Mouse (Mus musculus) cerebellum, postnatal 36 days (tissue): ENCODE measurements around the gene Clstn2.
A peak's percentile ranks its signal among the peaks of the same experiment; 100 is the strongest.

Experiments used
- DNase-seq, 2 experiments: peaks; one replicate each; pipeline ENCODE4 v3.0.0; 2021 to 2022; ENCODE audit warnings: mixed read lengths in 2 of 2

The Clstn2 gene

DNA sequence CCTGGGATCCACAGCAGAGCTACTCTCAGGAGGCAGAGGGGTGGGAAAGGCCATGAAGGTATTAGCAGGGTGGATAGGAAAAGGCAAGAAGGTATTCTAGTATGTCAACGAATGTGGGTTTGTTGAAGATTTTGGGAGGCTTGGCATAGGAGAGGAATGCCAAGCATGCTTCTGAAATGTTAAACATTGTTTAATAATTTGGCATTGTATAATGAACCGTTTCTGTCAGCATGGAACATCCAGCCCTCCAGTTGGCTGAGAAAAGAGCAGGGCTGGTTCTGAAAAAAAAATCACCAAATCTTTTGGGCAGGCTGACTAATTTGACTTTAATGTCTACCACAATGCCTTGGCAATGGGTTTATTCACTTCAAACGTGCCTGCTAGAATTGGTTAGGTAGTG lies 355.9 kb downstream of the Clstn2 start:
- no peak for DNase-seq

DNA sequence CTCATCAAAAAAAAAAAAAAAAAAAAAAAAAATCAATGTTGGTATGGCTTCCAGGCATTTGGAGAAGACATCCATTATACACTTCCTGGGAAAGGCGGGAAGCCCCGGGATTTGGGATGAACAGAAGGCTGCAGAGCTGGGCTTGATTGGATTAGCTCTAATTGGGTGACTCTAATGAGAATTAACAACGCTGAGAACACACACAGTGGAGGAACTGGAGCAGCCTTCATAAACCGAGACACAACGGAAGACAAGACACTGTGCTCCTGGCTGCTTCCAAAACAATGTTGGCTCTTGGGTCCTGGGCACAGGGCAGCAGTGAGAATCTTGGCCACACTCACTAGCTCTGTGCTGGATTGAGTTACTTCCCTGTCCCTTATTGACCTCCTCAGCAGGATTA lies 360.3 kb downstream of the Clstn2 start:
- no peak for DNase-seq

DNA sequence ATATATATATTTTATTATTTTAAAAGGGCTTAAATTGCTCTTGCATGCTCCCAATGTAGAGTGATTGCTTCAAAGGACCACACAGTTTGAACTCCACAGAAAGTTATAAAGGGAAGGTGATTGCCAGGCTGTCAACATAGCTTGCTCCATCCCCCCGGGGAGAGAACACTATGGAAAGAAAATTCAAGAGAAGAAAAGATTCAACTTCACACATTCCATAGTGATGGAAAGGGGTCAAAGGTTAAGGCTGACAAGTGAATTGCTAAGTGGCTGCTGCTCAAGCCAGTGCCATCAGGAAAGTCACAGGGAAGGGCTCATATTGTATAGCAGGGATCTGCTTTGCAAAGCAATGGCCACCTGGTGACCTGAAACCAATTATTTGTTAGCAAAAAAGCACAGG lies 360.8 kb downstream of the Clstn2 start:
- no peak for DNase-seq

DNA sequence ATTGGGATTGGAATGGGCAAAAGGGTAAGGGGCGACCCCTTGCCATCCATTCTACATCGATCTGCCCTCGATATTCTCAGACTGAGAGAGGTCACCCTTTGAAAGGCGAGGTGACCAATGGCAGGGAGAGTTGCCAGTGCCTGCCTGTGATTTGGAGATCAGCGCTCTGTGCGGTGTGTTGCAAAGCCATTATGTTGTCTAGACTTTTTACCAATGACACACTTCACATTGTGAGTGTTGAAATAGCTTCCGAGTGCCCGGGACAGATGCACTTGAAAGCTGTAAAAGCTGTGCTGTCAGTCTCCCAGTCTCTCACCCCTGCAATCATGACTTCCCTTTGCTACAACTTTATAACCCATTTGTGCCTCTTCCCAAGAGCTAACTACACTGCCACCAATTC lies 362.3 kb downstream of the Clstn2 start:
- DNase-seq: no peak

DNA sequence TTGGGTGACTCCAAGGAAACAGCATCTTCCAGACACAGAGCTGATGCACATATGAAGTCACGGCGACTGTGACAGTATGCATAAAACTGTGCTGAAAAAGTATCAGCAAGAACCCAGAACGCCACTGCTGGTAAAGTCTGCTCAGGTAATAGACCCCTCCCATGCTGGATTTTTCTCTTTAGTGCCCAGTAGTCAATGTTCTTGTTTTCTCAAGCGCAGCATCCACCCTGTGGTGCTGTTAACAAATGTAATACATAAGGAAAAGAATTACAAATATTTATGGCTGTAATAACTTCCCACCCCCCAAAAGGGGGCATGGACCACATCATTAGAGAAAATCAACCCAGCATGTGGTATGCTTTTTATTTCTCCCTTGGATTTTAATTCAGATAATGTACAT lies 372.0 kb downstream of the Clstn2 start:
- no peak for DNase-seq

DNA sequence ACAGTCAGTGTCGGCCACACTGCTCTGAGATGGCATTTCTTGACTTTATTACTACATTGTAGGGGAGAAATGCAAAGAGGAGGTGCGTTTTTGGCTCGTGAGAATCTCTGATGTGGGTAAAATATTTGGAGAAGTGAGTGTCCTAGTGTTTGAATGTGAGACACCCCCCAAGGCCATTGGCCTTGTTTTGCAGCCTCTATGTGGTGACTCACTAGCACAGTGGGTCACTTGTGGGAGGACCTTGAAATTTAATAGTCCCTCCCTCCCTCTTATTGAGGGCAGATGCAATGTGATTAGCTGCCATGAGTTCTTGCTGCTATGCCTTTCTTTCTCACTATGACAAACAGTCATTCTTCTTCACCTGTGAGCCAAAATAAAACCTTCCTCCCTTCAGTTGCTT lies 374.2 kb downstream of the Clstn2 start:
- DNase-seq: no peak

DNA sequence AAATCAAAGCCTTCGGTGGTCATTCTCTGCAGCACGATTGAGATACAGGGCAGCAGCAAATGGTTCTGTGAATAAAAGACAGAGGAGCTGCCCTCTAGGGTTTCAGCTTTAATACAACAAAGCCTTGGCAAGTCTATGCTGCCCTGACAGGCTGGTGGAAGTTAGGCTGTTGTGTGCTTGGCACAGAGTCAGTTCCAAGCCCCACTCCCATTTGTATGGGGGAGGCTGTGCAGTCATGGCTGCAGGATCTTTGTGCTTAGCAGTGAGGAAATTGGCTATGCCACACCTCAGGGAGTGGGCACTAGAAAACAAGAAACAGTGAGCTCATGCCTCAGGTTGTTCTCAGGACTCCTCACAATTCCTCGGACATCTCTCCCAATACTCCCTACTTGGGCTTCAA lies 384.6 kb downstream of the Clstn2 start:
- no peak for DNase-seq

DNA sequence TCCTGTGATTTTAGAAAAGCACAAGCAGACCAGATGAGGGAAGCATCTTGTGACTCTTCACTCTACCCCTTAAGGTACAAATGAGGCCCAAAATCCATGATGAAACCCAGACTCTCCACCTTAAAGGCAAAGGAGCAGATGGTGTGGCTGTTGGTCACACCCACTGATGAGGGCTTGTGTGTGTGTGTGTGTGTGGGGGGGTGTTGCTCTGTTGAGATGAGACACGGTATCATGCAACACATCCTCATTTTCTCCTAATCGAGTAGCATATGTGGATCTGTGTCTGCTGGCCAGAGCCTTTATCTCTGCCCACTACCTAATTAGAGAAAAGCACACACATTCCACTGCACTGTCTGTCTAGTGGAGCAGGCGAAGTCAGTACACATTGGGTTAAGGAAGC lies 387.2 kb downstream of the Clstn2 start:
- no peak for DNase-seq

DNA sequence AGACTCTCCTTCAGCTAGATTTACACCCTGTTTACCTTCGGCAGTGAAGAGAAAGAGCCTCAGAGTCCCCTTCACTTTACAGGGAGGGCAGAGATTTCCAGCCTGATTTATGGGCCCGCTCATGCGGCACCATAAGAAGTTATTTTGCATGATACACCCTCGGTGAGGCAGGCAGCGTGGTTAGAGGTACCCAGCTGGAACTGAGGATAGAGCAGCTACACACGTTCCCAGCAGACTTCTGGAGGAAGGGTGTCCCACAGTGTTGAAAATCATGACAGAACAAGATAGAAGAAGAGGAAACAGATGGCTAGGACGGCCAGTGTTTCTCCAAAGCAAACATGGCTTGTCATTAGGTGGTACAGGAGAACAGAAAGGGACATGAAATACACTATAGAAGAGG lies 390.6 kb downstream of the Clstn2 start:
- DNase-seq: no peak

DNA sequence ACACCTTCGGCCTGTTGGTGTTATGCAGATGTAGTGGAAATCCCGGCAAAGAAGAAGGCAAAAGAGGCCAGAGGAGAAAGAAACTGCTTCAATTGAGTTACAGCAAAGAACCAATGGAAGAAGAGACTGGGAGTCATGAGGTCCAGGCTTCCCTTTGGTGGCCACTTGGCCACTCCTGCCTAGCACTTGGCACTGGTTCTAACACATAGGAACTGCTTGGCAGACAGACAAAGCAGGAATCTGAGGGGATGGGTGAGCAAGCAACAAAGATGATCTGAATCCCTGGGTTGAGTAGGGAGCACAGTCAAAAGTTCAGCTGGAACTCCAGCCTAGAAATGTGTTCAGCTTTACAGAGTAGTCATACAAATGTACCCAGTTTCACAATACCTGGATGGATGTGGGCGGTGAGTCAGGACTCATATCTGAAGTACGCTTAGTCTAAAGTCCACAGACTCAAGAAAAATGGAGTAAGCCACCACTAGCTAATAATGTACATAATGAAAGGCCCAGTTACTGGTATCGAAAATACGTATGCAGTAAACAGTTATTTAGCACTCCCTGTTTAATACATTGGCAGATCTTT lies 392.9 kb downstream of the Clstn2 start:
- peak; percentile 9 to 15 for DNase-seq

DNA sequence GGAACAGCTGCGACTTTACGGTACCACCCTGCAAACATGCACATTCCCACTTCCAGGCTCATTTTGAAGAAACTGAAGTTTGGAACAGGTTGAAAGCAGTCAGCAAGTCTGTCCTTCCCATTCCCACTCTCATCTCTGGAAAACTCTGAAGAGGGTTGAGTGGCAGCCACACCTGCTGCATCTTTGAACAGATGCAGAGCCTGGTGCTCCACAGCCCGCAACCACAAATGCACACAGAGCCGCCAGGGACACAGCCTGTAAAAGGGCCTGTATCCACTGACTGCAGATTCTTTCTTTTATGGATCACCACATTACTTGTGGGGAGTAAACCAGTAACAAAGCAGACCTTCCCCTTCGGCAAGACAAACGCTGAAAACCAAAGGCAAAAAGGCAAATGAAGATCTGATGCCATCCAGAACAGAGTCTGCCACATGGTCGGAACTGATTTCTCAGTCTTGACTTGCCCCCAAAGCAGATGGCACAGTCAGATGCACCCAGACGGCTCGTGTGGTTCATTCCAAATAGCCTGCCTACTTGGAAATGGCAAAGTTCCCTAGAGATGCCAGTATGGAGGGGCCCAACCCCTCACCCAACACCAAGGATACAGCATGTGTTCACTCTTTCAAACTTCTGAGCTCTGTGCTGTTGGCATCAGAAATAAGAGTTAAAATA lies 394.2 kb downstream of the Clstn2 start:
- DNase-seq: peak in 1 of 2 experiments; percentile 10

DNA sequence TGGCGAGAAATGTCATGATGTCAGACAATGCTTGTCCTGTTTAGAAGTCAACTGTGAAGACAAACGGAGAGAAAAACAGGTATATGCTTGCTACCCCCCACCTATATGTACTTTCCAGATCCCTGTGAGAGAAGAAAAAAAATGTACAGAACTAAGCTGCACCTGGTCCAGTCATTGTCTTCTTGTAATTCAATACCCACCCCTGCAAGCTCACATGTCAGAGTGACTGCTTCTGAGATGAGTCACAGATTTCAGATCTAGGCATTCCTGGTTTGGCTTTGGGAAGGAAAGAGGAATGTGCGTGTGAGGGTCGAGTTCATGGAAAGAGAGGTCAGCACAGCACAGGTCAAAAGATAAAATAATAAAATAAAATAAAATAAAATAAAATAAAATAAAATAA lies 397.6 kb downstream of the Clstn2 start:
- DNase-seq: no peak

DNA sequence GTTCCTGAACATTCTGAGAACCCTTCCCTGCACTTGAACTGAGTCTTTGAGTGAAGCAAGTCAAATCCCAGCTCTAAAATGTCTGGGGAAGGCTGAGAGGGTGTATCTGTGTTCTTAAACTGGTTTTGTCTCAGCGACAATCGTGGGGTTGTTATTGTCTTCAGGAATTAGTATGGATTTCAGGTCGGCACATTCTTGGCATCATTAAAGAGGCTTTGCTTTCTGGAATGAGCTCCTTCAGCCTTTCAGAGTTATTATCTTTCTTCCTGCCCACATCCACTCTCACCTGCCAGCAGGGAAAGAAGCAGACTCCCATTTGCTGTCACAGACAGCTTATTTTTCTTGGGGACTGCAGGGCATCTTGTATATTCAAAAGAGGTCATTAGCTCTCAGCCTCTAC lies 398.1 kb downstream of the Clstn2 start:
- DNase-seq: no peak

DNA sequence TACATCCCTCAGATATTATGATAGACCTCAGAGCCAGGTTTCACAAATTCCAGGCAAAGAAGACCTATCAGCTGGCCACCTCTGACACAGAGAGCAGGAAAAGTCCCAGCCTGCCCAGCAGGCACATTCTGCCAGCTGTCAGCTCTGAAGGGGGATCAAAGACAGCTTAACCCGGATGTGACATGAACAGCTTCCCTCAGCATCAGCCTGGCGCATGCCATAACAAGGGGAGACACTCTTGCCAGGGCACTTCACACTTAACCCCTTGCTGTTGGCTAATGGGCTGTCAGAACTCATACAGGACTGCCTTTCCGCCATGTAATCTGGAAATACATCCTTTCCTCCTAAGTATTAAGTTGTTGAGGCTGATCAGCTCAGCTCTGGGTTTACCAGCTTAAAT lies 403.8 kb downstream of the Clstn2 start:
- no peak for DNase-seq

DNA sequence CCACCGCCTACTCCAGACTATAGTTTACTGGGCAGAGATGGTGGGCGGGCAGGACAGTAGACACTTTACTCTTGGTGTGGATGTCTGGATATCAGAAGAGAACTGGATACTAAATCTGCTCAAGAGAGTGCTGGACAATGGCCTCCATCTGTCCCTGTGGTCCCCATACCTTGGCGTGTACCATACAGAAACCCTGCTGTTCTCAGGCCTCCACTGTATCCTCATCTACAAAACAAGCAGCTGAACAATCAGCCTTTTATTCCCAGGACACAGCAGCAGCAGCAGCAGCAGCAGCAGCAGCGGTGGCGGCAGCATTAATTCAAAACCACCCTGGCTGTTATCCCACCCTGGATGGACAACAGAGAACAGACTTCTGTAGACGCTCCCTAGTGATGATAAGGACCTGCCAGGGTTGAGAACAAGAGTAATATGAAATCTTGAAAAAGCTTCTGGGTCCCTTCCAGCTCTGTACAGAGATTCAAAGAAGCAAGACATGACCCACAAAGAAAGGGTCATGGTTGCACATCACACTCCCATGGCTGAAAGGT lies 404.5 kb downstream of the Clstn2 start:
- no peak for DNase-seq

DNA sequence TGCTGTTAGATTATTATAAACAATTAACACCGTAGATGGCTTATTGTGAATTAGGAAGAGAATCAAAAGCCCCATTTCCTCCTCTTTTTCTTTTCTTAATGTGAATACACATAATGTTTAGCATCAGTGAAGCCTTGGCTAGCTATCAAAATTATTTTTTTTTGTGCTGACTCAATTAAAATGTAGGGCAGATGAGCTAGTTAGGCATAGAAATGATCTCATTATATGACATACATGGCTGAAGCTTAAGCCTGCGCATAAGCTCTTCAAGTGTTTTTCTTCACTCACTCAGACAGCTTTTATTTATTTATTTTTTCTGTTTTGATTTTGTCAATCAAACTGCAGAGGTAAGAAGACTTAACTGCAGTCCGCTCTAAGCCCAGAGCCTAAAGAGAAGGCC lies 405.1 kb downstream of the Clstn2 start:
- DNase-seq: no peak

DNA sequence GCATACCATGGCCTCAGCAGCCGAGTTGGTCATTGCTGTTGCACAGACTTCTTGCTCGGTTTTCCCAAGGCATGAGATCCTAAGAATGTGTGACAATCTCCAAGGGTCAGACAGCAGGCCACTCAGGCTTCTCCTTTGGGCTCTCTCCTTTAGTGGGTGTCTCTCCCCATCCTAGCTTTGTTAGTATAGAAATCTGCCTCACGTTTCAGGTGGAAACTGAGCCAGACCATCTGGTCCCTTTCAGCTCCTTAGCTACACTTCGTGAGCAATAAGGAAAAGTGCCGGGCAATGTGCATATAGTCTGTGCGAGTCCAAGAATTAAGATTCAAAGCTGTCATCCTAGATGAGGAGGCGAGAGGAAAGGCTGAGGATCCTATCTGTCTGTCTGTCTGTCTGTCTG lies 422.4 kb downstream of the Clstn2 start:
- DNase-seq: peak in 1 of 2 experiments; percentile 3

DNA sequence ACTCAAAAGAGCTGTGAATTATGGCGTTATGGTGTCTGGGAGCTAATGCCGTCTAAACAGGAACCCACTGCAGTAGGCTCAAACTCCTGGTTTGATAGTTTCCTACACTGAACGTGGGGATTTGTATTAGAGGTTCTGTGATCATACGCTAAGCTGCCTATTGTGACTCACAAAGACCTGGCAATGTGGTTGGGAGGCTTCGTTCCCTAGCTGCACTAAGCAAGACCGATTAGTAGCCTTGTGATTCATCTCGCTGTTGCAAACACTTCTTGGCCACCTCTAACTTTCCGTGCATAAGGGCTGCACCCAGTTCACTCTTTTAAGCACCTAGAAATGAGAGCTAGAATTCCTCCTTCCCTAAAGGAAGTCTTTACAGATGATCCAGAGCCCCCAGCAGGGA lies 429.3 kb downstream of the Clstn2 start:
- no peak for DNase-seq

DNA sequence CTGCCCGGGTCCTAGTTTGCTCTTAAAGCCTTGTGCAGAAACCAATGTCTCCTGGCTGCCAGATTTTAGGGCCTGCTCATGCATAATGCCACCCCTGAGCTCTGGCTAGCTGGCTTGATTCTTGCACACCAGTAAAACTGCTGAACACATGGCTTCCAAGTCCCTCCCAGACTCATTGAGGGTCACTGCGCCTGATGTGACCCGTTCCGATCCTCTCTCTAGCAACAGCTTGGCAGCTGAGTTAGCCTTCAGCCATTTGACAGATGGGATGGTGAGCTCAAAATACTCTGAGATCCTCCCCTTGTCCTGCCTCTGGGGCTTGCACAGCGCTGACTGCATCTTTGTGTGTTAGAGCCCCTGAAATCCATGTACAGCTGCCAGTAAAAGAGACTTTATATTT lies 430.5 kb downstream of the Clstn2 start:
- DNase-seq: no peak

DNA sequence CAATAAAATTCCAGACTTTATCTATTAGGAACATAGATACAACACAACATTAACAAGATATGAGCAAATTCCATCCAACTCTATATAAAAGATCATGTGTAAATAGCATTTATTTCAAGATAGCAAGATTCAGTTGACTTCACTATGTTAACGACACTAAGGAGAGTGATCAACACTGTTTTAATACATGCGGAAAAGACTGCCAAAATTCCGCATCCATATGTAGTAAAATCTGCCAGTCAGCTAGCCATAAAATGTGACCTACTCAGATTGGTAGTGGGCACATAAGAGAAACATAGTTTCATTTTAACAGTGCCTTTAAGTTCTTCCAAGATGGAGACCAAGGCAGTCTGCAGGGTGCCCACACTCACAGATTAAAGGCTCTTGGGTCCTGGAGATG lies 434.0 kb downstream of the Clstn2 start:
- DNase-seq: no peak

DNA sequence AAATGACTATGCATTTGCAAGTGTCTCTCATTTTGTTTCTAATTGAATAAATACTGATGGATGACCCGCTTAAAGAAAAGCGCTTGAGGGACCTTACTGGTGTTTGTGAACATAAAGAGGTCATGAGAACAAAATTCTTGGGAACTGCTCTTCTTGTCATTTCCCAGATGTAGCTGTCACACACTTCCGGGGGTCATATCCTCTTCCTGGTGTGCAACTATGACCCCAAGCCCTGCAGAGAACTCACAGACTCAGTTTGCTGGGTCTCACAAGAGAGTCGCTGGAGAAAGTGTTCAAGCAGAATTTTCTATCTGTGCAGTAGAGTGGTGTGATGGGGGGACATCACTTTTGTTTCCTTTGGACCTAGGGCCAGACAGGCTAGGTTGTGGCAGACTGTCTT lies 442.3 kb downstream of the Clstn2 start:
- no peak for DNase-seq

DNA sequence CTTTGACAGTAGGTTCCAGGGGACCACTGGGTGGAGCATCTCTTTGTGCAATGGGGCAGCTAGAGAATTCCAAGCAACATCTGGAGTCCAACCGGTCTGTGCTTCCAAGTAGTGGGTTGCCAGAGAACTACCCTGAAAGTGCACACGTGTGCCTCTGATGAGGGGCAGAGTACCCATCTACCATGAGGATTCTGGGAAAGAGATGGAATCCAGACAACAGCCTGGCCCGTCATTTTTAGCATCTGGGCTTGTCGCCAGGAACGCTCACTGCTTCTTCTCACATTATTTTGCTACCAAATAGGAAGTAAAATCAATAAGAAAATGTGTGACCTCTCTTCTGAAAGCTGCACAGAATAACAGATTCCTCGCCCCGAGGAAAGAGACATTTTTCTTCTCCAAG lies 462.1 kb downstream of the Clstn2 start:
- peak; percentile 13 to 17 for DNase-seq

DNA sequence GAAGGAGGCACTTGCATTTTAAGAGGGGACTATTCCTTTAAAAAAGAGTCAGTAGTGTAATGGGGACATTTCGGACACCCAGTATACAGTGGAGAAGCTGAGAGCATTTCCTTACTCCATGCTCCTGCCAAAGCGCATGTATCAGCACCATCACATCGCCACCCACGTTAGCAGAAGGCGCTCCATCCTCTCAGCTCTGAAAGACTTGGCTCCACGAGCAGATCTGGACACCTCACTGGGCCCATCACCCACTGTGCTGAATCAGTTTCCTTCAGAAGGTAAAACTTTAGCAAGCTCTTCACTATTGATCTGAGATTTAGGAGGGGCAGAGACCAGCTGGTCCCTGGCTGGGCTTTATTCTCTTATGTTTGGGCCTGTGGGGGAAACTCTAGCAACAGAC lies 469.9 kb downstream of the Clstn2 start:
- DNase-seq: no peak

DNA sequence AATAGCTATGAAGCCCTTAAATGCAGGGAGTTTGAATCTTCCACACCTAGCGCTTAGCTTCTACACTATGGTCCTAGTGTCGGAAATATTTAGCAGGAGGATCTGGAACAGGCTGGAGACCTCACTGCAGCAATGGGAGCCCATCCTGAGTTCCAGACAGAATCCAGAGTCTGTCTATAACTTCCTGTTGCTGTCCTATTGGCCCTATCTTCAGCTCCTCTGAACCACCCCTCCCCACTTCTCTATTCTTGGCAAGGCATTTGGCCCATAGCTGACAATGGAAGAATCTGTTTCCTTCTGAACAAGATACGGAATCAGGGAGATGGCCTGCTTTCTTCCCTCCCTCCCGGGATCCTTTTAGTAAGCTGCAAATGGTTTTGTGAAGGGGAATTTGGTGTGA lies 488.6 kb downstream of the Clstn2 start:
- no peak for DNase-seq

DNA sequence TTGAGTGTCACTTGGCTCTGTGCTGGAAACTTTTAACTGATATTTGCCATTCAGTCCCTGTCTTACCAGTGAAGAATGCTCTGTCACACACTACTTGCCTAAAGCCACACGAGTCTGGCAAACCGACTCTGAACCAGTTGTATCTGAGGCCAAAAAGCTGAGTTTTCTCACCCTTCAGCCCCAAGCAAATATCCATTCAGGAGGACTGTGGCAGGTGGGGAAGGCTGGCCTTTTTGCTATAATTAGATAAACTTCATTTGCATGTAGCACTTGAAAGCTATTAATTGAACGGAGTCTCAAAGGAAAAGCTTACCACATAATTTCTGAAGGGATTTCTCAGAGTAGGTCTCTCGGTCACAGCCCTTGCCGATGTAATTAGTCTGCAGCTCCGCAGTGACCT lies 491.6 kb downstream of the Clstn2 start:
- DNase-seq: no peak
